Mouse (Mus musculus): ENCODE measurements around the gene Cdk5rap2.

DNA sequence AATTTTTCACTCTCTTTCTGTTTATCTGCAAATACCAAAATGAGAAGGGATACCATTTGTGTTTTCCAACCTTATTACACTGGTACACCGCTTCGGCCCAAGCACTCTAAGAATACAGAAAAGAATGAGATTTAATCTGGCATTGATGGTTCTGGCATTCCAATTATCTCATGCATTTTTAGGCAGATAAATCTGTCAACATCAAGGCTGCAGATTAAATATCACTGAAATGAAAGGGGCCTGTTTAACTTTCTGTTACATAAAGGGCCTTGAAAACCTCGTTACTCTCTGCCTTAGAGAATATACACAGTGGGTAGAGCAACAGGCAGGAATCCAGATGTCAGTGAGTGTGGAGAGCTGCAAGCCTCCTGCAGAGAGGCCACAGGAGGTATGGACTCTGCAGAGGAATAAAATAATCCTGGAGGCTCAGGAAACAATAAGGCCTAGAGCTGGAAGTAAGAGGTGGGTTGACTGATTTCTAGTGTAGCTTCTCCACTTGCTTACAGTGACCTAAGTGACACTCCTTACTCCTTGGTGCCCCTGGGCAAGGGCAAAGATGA lies 166.6 kb downstream of the Cdk5rap2 start:
- TF ChIP-seq CTCF (IDR thresholded peaks at IDR 0.05; ENCODE audit: low read depth), result no peak
- no peak for TF ChIP-seq EP300 (IDR thresholded peaks at IDR 0.05; ENCODE audit: low read depth)

Measured in liver, postnatal 0 days (tissue).